Mouse (Mus musculus): Measurements from ENCODE around the gene Dok5.

Dok5 gene

GRCm38 (mm10) chr2:170795242-170795641, 63.6 kb downstream of the Dok5 start:
- DNase-seq (ENCODE audit: low read depth), result no peak

GRCm38 (mm10) chr2:170802984-170803383, 71.4 kb downstream of the Dok5 start:
- no peak for DNase-seq (ENCODE audit: low read depth)

GRCm38 (mm10) chr2:170807555-170808258, 76.1 kb downstream of the Dok5 start:
- no peak for DNase-seq (ENCODE audit: low read depth)

DNA sequence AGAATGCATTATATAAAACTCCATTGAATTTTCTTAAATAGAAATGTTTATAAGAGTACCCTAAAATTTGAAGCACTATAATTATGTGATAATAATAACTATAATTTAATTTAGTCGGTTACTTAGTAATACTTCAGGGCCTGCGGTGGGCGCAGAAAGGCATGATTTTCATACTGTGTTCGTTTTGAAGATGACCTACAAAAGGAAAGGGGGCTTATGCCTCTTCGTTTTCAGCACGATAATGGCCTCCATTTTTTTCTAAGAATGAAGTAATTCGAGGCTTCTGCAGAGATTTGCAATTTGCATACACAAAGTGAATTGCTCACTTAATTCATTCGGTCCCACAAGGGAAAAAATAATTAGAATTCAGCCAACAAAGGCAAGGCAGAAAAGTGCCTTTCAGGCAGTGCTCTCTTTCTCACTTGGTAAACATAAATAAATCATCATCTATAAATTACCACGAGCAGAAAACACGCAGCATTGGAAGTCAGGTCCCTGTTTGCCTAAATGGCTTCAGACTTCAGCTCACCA, 76.7 kb downstream of the Dok5 start:
- no peak for DNase-seq (ENCODE audit: low read depth)

DNA sequence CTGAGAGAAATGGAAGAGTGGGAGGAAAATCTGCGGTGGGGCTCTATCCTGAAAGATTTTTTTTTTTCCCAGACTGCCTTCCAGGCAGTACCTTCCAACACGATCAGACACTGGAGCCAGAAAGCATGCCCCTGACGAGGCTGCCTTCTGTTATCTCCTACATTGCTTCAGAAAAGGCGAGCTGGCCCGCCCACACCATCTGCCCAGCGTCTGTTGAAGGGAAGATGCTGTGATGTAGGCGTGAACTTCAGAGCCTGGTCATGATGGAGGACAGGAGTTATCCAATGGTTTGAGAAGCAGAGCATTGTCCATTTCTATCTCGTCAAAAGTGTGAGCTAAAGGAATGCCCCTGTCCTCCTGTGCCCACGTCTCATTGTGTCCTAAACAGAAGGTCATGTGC, 79.7 kb downstream of the Dok5 start:
- DNase-seq (ENCODE audit: low read depth), result no peak

GRCm38 (mm10) chr2:170816302-170816701, 84.7 kb downstream of the Dok5 start:
- DNase-seq (ENCODE audit: low read depth), result no peak

DNA sequence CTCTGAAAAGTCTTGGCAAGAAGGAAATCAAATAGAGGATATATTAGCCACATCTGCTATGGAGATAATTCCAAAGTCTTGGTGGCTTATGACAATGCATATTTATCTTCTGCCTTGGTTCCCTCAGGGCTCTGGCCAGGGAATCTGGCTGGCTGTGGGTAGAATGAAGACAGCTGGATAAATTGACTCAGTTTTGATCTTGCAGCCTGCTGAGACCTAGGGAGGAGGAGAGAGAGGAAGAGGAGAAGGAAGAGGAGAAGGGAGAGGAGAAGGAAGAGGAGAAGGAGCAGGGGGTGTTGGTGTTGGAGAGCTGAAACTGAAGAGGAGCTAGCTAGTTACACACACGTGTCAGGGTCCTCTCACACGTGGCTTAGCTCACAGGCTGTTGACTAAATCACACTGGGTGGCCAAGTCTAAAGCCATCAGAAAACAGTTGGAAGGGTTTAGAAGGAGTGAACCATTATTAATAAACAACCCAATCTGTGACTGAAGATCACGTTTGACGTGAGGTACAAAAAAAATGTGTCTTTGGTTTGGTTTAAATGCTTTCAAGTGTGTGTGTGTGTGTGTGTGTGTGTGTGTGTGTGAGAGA, 85.6 kb downstream of the Dok5 start:
- DNase-seq (ENCODE audit: low read depth), result no peak

- no peak for DNase-seq (ENCODE audit: low read depth)
Observed at GRCm38 (mm10) chr2:170826821-170827441, 95.3 kb downstream of the Dok5 start.

GRCm38 (mm10) chr2:170828757-170829156, 97.2 kb downstream of the Dok5 start:
- no peak for DNase-seq (ENCODE audit: low read depth)

DNA sequence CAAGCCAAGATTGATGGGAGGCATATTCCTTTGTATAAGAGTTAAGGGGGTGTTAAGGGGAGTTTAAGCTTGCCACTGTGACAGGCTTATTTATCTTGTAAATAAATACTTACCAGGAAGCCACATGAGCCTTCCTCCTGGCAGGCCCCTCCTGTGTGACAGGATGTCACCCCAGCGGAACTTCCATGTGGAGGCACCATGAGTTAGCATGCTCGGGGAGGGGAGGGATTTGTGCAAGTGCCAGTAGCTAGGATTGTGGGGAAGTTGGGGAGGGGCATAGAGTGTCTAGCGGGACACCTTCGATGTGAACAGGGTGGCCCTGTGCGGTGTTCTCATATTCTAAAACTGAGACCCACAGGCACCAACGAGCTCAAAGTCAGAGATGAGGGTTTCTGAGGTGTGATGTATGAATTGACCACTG, 97.6 kb downstream of the Dok5 start:
- DNase-seq (ENCODE audit: low read depth), result no peak

GRCm38 (mm10) chr2:170829988-170830387, 98.4 kb downstream of the Dok5 start:
- DNase-seq (ENCODE audit: low read depth), result no peak

- no peak for DNase-seq (ENCODE audit: low read depth)
Observed at GRCm38 (mm10) chr2:170836862-170837261, 105.3 kb downstream of the Dok5 start.

GRCm38 (mm10) chr2:170837363-170837762, 105.8 kb downstream of the Dok5 start:
- DNase-seq (ENCODE audit: low read depth), result no peak

DNA sequence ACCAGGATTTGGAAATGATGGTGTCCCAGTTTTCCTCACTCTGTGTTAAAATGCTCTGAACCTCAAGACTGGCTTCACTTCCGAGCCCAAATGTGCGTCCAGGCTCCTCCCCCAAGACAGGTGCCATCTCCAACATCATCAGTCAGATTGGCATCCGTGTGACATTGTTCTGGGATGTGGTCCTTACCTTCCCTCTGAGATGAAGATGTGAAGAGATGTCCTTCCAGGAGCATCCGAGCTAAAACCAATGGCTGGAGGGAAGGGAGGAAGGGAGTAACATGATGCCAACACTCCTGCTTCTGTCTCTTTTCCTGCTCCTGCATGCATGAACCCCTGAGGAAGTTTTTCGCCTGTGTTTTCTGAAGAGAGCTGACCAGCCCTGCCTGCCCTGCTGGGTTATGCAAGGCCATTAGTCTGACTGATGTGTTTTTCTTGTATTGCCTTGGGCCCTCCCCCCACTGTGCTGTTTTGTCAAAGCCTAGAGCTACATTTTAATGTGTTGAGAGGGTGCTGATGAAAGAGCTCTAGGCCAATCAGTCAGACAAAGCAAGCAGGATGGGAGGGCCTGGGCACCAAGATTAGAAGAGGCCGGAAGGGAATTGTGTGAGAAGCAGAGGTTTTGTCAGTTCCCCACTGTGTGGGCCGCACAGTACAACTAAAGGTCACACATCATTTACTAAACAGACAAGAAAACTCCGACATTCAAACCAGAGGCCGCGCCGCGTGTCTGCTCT, 106.4 kb downstream of the Dok5 start:
- DNase-seq (ENCODE audit: low read depth), result no peak

DNA sequence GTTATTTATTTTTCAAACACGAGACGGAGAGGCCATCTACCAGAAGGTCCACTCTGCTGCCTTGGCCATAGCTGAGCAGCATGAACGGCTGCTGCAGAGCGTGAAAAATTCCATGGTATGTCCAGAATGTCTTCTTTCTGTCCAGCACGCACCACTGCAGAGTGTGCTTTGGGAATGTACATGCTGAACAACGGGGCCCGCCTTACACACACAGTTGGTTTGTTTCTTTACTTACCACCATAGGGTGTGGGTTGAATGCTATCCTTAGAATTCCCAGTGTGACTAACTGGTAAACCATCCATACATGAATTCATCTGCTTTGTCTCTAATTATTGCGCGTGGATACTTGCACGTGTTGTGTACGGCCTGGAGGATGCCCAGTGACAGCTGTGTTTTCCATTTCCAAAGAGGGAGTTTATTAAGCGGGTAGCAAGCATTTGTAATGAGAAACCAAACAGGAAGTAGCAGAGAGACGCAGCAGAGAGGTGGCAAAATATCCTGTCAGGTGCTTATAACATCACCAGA, 109.9 kb downstream of the Dok5 start:
- DNase-seq (ENCODE audit: low read depth), result no peak

DNA sequence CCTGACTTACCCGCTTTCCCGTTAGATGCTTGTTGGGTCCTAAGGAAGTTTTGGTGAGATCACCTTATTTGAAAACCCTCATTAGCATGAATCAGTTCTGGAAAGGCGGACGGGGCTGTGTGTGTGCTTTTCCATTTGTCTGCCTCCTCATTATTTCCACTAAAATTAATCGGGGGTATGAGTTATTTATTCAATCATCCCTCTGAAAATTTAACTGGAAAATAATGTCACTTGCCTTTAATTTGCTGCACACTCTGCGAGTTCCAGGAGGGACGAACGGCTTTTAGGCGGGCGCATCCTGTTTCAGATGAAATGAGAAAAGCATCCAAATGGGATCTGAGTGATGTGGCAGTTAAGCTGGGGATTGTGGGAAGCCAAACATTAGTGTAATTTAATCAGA, 113.9 kb downstream of the Dok5 start:
- no peak for DNase-seq (ENCODE audit: low read depth)

GRCm38 (mm10) chr2:170850058-170850457, 118.5 kb downstream of the Dok5 start:
- DNase-seq (ENCODE audit: low read depth), result no peak

DNA sequence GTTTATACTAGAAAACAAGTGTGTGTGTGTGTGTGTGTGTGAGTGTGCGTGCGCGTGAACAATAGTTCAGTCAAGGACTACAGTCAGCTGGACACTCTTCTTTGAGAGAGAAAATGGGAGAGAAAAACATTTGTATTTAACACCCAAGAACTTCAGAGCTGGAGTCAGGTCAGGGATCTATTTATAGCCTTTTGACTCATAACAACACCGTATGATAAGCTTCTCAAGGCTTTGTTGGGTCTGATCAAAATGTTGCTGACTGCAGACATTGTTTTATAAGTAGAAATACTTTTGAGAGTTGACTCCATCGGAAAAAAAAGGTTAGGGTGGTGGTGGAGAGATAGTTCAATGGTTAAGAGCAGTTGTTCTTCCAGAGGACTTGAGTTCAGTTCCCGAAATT, 120.7 kb downstream of the Dok5 start:
- no peak for DNase-seq (ENCODE audit: low read depth)

- DNase-seq (ENCODE audit: low read depth), result no peak
Observed at GRCm38 (mm10) chr2:170855210-170855609, 123.6 kb downstream of the Dok5 start.

DNA sequence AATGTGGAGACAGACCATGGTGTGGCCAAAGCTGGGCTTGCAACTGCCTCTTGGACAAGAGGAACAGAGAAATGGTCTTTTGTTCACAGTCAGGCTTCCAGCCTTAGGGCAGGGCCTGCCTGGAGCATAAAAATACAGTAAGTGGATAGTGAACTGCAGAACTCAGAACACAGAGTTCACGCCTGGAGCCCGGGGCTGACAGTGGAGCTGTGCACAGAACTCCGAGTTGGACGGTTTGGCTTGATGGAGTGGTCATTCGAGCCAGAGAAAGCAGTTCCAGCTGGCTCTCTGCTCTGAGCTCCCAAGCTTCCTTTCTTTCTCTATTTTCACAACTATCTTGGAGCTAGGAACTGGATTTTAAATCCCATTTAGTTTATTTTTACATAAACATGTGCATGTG, 124.5 kb downstream of the Dok5 start:
- DNase-seq (ENCODE audit: low read depth), result no peak

- DNase-seq (ENCODE audit: low read depth), result no peak
Observed at GRCm38 (mm10) chr2:170857507-170857906, 125.9 kb downstream of the Dok5 start.

GRCm38 (mm10) chr2:170858640-170859039, 127.0 kb downstream of the Dok5 start:
- DNase-seq (ENCODE audit: low read depth), result no peak
